Mouse (Mus musculus) ovary, postnatal 10 days (tissue): ENCODE measurements around the gene Vmn2r110.

ENCODE experiments used
- DNase-seq: peaks from one replicate; pipeline ENCODE4 v3.0.0; 2022; ENCODE audit warnings: low spot score

Gene Vmn2r110

DNA sequence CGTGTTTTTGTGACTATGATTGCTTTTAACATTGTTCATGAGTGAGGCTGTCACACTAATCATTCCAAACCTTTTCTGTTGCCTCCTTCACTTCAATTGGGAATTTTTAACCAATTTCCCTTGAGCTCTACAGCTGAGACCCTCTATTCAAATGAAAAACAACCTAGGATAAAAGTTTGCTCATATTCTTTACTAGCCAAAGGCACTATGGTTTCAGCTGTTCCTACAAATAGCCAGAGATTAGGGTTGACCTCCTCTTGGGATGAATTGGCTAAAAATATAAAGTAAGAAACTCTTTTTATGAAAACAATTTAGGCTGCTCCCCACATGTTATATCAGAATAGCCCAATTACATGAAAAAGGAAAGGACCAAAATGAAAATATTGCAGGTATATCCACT lies at the start of gene Vmn2r110:
Gene Vmn2r110, minus strand, starts transcription at position 101 of the 400 bp plus-strand sequence.
- no peak for DNase-seq

DNA sequence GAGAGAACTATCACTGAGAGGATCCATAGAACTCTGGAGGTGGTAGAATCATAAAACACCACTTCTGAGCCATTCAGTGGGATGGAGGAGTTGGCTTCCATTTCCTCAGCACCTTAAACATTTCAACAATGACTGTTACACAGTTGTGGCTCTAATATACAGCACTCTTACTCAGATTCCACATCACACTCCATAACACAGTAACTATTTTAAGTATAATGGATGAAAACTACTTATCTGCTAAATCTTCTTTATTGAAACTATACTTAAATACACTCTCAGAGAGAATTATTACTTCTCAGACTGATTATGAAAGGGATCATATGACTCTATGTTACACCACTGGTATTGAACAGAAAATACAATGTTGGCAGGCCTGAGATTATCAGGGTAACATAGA lies 28.6 kb upstream of the Vmn2r110 start, which contains the start of gene Fpr-rs3:
Gene Fpr-rs3, minus strand, starts transcription at position 101 of the 400 bp plus-strand sequence.
- DNase-seq = no peak

DNA sequence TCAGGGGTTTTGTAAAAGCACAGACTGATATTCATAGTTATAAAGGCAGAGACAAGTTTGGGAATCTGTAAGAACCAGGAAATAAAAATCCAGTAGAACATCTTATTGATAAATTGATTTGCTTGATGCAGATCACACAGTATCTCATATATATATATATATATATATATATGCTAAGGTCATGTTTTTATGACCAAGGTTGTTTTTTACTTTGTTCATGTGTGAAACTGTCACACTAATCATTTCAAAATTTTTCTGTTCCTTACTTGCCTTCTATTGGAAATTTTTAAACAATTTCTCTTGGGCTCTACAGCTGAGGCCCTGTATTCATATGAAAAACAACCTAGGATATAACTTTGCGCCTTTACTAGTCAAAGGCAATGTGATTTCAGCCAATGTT lies 31.6 kb downstream of the Vmn2r110 start, which contains the start of gene Vmn2r109:
Gene Vmn2r109, minus strand, starts transcription at position 101 of the 400 bp plus-strand sequence.
- DNase-seq = no peak
